Mouse (Mus musculus) limb, embryonic 13.5 days (tissue): ENCODE data around the gene Ercc8. TPM values are rescaled to one million over a fixed set of nuclear protein-coding genes. Genes with fewer than 3 reads are reported as not detected.

Experiments
- ATAC-seq: fragments of 200-750 bp; cut with Nextera tagmentation; 2 replicates; pipeline ENCODE4 v1.8.0; 2017; ENCODE audit warnings: low read depth, moderate number of reproducible peaks, moderate TSS enrichment; ENCODE audit not compliant: low FRiP score
- H3K27ac ChIP-seq: fragments of 300-500 bp; sonication (generic); 2 replicates; pipeline ENCODE4 v1.5.1; 2015; ENCODE audit warnings: inconsistent platforms, mild to moderate bottlenecking, moderate library complexity
- H3K27me3 ChIP-seq: fragments of 300-500 bp; sonication (generic); 2 replicates; pipeline ENCODE4 v1.6.1; 2015; ENCODE audit warnings: mild to moderate bottlenecking, inconsistent platforms
- H3K36me3 ChIP-seq: fragments of 300-500 bp; sonication (generic); 2 replicates; pipeline ENCODE4 v1.6.1; 2015; ENCODE audit warnings: inconsistent platforms, mild to moderate bottlenecking, moderate library complexity
- H3K4me1 ChIP-seq: fragments of 300-500 bp; sonication (generic); 2 replicates; pipeline ENCODE4 v1.6.1; 2015; ENCODE audit warnings: inconsistent platforms
- H3K4me2 ChIP-seq: fragments of 300-500 bp; sonication (generic); replicated peaks from 2 replicates; pipeline ENCODE4 v1.6.1; 2015; ENCODE audit warnings: inconsistent platforms, mild to moderate bottlenecking, moderate library complexity
- H3K4me3 ChIP-seq: fragments of 300-500 bp; sonication (generic); 2 replicates; pipeline ENCODE4 v1.5.1; 2015; ENCODE audit warnings: moderate library complexity, mild to moderate bottlenecking, inconsistent platforms
- H3K9ac ChIP-seq: fragments of 300-500 bp; sonication (generic); 2 replicates; pipeline ENCODE4 v1.6.1; 2015; ENCODE audit warnings: mild to moderate bottlenecking, inconsistent platforms
- H3K9me3 ChIP-seq: fragments of 300-500 bp; sonication (generic); 2 replicates; pipeline ENCODE4 v1.6.1; 2016; ENCODE audit warnings: inconsistent platforms
- WGBS: fragments of 180-500 bp; shearing (Covaris S2); methylation state at CpG from one replicate; pipeline ENCODE4 v1.1.7; 2015; 5-methylcytosine and 5-hydroxymethylcytosine counted together
- polyA plus RNA-seq: library from polyadenylated mRNA; unstranded; fragments of >200 nt; fragmentation: Nextera tagmentation; extraction: Ambion mirVana; gene quantifications from 2 replicates; pipeline ENCODE4 v1.2.1, GENCODE M21; 2015

Ercc8 gene
- 21.2 and 22.4 TPM in 2 replicates for polyA plus RNA-seq

DNA sequence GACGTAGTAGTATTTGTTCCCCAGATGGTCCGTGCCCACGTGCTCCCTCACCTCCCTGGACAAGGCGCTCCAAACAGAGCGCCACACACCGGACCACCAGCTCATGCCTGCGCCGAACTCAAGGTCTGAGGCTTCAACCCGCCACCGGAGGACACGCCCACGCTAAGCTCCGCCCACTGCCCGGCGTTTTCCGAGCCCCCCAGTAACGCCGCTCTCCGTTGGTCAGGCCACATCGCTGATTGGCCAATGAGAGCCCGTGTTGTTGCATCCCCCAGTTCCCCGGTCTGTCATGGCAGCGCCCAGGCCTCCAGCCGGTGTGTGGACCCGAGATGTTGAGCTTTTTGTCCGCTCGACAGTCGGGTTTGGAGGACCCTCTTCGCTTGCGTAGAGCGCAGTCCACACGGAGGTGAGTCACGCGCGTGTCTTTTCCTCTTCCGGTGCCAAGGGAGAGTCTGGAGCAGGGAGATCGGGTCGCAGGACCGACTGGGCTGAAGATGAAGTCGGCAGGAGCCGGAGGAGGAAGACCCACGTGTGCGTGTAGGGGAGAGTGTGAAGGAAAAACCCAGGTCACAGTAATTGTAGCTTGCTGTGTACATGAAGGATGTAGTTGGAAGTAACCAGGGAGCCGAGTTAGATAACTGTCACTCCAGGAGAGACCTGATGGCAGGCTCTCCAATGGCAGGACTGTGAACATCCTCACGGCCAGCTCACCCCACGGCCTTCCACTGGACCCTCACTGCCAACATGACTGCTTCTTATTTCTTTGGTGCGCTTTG, at the start of gene Ercc8, which contains the start of gene Ndufaf2:
Gene Ercc8, plus strand, starts transcription at position 267 of the 776 bp plus-strand sequence.
Gene Ndufaf2, minus strand, starts transcription at position 159 of the 776 bp plus-strand sequence.
- Histone ChIP-seq H3K9me3 (no peaks in the 10 kb centered on the region), H3K4me2 (peak within 1 kb of the TSS; percentile 91), H3K36me3 (peaks cover 14% of the 10 kb centered on the region), H3K9ac (peak within 1 kb of the TSS; percentile 81), H3K27ac (no peak within 1 kb of the TSS), H3K4me1 (peaks cover 17% of the 10 kb centered on the region), H3K27me3 (no peaks in the 10 kb centered on the region), H3K4me3 (peak within 1 kb of the TSS; percentile 91)
- ATAC-seq: peak; percentile 98
- WGBS: under 1% methylated on average over 47 of the region's 47 CpGs

DNA sequence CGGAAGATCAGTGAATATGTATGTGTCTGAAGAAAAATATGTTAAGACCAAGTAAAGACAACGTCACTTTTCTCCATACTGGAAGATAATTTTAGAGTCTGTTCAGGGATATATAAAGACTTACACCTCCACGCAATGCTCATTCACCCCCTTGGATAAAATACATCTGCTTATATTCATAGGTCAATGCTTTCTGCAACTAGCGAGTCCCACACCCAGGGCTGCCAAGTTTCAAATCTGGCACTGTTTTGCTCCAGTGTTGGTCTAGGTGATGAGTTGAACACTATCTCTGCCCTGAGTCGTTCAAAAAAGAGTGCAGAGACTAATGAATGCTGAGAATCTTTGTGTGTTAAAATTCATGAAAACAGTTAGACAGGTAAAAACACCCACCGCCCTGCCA, 47.6 kb upstream of the Ercc8 start:
- H3K9me3 ChIP-seq: no peaks in the 10 kb centered on the region
- peaks cover 4% of the 10 kb centered on the region; the same call in 1 of the 2 replicates for H3K4me1 ChIP-seq
- no peak overlapping the region for H3K4me3 ChIP-seq
- 88% methylated on average over 6 of the region's 6 CpGs for WGBS
- H3K4me2 ChIP-seq: no peak overlapping the region
- no peaks in the 10 kb centered on the region for H3K27me3 ChIP-seq
- no peak for ATAC-seq
- no peaks in the 10 kb centered on the region for H3K36me3 ChIP-seq
- no peak overlapping the region for H3K9ac ChIP-seq
- H3K27ac ChIP-seq: no peak overlapping the region

DNA sequence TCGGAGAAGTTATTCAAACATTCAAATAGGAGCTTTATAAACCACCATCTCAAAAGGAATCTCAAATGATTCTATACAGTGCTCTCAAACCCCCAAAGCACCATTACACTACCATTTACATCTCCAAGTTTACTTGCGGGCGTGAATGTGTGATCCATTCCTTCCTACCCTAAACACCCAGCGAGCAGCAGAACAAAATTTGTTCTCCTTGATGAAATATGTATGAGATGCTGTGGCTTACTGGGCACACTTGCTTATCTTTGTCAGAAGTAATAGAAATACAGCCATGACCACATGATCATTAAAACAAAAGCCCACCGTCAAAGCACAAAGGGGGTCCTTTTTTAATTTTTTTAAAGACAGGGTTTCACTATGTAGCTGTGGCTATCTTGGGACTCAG, 45.0 kb upstream of the Ercc8 start:
- WGBS: 91% methylated on average over 5 of the region's 5 CpGs
- H3K9ac ChIP-seq: no peak overlapping the region
- no peaks in the 10 kb centered on the region for H3K4me1 ChIP-seq
- H3K4me2 ChIP-seq: no peak overlapping the region
- H3K27ac ChIP-seq: no peak overlapping the region
- H3K36me3 ChIP-seq: no peaks in the 10 kb centered on the region
- no peaks in the 10 kb centered on the region for H3K9me3 ChIP-seq
- H3K27me3 ChIP-seq: no peaks in the 10 kb centered on the region
- no peak overlapping the region for H3K4me3 ChIP-seq
- no peak for ATAC-seq

DNA sequence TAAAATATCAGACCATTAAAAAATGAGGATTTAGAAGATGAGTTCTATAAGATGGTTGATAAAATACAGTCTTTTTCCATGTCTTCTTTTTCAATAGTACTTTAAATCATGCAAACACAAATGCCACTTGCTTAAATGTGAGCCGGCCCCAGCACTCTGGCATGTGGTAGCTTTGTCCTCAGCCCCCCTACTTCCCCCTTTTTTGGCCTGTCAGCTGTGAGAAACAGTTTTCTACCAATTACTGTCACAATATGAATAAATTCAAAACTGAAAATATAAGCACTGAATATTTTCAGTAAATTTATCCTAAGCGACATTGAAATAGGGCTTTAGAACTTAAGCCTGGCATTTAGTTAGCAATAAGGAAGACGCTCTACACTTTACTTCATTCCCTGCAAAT, 44.3 kb upstream of the Ercc8 start:
- no peak overlapping the region for H3K9ac ChIP-seq
- H3K4me3 ChIP-seq: no peak overlapping the region
- H3K27me3 ChIP-seq: no peaks in the 10 kb centered on the region
- H3K27ac ChIP-seq: no peak overlapping the region
- no peaks in the 10 kb centered on the region for H3K4me1 ChIP-seq
- WGBS: 79% methylated on average over 3 of the region's 3 CpGs
- ATAC-seq: no peak
- H3K36me3 ChIP-seq: no peaks in the 10 kb centered on the region
- H3K9me3 ChIP-seq: no peaks in the 10 kb centered on the region
- H3K4me2 ChIP-seq: no peak overlapping the region

DNA sequence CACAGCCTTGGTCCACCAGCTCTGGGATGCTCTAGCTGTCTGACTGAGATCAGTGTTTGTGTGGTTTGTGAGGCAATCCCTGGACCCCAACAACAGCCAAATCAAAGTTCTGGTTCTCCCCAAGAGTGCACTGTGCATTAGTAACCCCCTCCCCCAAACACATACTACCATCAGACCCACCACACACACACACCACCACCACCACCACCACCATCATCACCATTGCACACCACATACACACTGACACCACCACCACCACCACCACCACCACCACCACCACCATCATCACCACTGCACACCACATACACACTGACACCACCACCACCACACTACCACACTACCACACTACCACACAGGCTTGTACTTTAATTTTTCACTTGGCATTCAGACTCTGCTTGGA, 40.9 kb upstream of the Ercc8 start:
- no peaks in the 10 kb centered on the region for H3K9me3 ChIP-seq
- no peaks in the 10 kb centered on the region for H3K4me1 ChIP-seq
- no peak overlapping the region for H3K9ac ChIP-seq
- no peaks in the 10 kb centered on the region; the same call in 1 of the 2 replicates for H3K36me3 ChIP-seq
- no peak overlapping the region for H3K27ac ChIP-seq
- H3K27me3 ChIP-seq: no peaks in the 10 kb centered on the region
- no peak overlapping the region for H3K4me3 ChIP-seq
- H3K4me2 ChIP-seq: no peak overlapping the region
- no peak for ATAC-seq

DNA sequence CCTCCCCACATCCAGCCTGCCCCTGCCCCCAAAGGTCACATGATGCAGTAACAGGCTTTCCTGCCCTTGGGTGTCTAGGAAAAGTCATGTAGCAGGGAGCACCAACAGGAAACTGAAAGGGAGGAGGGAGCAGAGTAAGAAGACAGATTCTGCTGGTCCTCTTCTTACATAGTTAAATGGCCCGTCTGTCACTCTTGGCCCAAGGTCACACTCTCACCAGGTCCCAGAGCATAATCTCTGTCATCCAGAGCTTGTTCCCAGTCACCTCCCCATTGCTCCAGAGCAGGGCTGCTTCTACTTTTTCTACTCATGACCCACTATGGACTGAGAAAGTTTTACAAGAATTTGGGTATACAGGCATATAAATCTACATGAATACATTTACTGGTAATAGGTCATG, 40.3 kb upstream of the Ercc8 start:
- WGBS: 61% methylated on average over 1 of the region's 1 CpGs
- H3K9ac ChIP-seq: no peak overlapping the region
- no peak for ATAC-seq

DNA sequence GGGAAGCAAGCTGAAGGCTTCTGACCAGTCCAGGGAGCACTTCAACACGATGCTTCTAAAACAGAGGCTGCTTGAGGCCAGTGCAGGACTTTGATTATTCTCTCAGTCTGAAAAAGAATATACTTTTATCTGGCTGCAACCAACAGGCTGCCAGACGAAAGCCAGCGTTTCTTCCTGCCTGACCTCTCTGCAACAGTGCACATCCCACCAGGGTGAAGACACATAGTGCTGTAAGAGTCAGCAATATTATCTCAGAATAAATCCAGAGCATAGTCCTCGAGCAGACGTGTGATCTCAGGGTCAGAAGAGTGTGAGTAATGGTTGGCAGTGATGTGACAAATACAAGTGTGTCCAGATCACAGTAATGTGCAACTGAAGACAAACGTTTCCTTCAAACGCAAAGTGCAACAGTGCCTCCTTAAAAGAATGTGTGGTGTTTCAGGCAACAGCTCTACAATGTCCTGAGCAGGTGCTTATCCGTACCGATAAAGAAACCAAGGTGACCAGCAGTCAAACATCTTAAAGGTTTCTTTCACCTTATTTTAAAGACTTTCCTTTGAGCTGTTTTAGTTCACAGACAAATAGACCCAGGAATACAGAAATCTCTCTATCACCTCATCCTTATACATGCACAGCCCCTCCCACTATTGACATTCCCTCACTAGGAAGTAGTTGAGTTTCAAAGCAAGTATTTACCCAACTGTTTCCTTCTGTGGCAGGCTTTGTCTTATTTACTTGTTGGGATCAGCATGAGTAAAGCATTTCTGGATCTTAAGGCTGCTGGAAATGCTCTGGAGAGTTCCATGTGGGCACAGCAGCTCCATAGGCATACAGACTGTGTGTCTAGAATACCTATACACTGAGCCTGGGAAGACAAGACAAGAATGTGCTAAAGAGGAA, 38.9 kb upstream of the Ercc8 start:
- no peak overlapping the region for H3K9ac ChIP-seq
- H3K4me1 ChIP-seq: peaks cover 9% of the 10 kb centered on the region
- no peak overlapping the region for H3K27ac ChIP-seq
- H3K9me3 ChIP-seq: no peaks in the 10 kb centered on the region
- no peak overlapping the region for H3K4me2 ChIP-seq
- no peaks in the 10 kb centered on the region for H3K27me3 ChIP-seq
- no peaks in the 10 kb centered on the region; the same call in 1 of the 2 replicates for H3K36me3 ChIP-seq
- no peak overlapping the region for H3K4me3 ChIP-seq
- 87% methylated on average over 9 of the region's 9 CpGs for WGBS
- ATAC-seq: no peak

More for the DNA sequence above, 40.3 kb upstream of the Ercc8 start:
- H3K9me3 ChIP-seq: no peaks in the 10 kb centered on the region
- H3K4me2 ChIP-seq: no peak overlapping the region
- H3K4me3 ChIP-seq: no peak overlapping the region
- H3K36me3 ChIP-seq: no peaks in the 10 kb centered on the region; the same call in 1 of the 2 replicates
- H3K4me1 ChIP-seq: peaks cover 3% of the 10 kb centered on the region
- H3K27me3 ChIP-seq: no peaks in the 10 kb centered on the region
- no peak overlapping the region for H3K27ac ChIP-seq

DNA sequence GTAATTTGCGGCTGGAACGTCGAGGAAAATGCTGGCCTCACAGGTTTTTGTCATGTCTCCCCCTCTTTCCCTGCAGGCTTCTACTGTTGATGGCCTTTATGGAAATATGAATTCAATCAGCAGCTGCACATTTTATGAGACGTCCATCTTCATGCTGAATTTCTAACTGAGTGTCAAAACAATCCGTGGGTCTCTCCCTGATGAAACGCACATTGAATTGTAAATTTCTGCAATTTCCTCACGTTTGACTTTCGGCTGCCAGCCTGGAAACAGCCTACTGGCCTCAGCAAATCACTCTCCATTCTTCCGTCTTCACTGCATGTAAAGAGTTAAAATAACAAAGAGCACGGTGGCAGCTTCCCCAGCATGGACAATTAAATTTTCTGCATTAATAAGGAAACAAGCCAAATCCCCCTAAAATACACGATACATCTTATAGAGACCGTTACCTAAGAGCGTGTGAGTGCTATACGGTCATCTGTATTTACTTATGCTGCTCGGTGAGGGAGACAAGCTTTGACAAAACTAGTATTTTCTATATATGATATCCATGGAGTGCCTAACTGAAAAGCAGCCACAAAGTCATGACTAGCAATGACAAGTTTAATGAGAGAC, 35.3 kb upstream of the Ercc8 start:
- H3K27me3 ChIP-seq: no peaks in the 10 kb centered on the region
- ATAC-seq: no peak
- WGBS: 36% methylated on average over 15 of the region's 15 CpGs
- no peaks in the 10 kb centered on the region; the same call in 1 of the 2 replicates for H3K36me3 ChIP-seq
- no peak overlapping the region for H3K4me3 ChIP-seq
- peaks cover 11% of the 10 kb centered on the region for H3K4me1 ChIP-seq
- no peaks in the 10 kb centered on the region for H3K9me3 ChIP-seq
- H3K27ac ChIP-seq: no peak overlapping the region
- no peak overlapping the region for H3K9ac ChIP-seq
- peak overlapping the region; percentile 25; the same call in 1 of the 2 replicates for H3K4me2 ChIP-seq

DNA sequence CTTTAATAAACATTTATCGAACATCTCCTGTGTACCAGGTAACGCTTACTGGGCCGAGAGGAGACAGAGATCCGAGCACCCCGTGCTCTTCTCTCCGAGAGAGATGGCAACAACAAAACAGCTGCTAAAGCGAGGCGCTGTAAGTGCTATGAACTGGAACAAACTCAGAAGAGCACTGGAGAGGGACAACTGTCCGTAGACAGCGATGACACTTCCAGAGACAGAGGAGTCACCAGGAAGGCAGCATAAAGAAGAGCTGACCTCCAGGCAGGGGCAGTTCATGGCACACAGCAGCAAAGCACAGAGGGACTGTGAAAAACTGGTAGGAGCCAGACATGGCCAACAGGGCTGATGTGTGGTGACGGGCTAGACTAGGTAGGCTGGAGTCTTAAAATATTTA, 34.4 kb upstream of the Ercc8 start:
- Histone ChIP-seq H3K9me3 (no peaks in the 10 kb centered on the region), H3K4me2 (no peak overlapping the region), H3K36me3 (no peaks in the 10 kb centered on the region; the same call in 1 of the 2 replicates), H3K9ac (no peak overlapping the region), H3K27ac (no peak overlapping the region), H3K27me3 (no peaks in the 10 kb centered on the region), H3K4me3 (no peak overlapping the region), H3K4me1 (peaks cover 14% of the 10 kb centered on the region)
- ATAC-seq: no peak
- WGBS: 81% methylated on average over 11 of the region's 11 CpGs

DNA sequence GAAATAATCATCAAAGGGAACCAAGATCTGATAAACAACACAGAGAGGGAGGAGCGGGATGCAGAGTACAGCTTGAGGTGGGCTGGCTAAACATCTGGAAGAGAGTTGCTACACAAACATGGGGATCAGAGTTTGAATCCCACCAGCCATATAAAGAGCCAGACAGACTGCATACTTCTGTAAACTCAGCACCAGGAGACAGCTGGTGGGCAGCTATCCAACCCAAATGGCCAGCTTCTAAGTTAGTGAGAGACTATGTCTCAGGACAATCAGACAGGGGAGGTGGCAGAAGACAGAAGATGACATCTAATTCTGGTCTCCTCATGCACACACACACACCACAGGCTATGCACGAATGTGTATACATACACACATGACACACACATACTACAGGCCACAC, 32.3 kb upstream of the Ercc8 start:
- no peak overlapping the region for H3K4me2 ChIP-seq
- H3K4me1 ChIP-seq: peaks cover 17% of the 10 kb centered on the region
- H3K9me3 ChIP-seq: no peaks in the 10 kb centered on the region
- ATAC-seq: no peak
- H3K27ac ChIP-seq: no peak overlapping the region
- 91% methylated on average over 2 of the region's 2 CpGs for WGBS
- no peaks in the 10 kb centered on the region for H3K36me3 ChIP-seq
- H3K4me3 ChIP-seq: no peak overlapping the region
- no peaks in the 10 kb centered on the region for H3K27me3 ChIP-seq
- no peak overlapping the region for H3K9ac ChIP-seq

DNA sequence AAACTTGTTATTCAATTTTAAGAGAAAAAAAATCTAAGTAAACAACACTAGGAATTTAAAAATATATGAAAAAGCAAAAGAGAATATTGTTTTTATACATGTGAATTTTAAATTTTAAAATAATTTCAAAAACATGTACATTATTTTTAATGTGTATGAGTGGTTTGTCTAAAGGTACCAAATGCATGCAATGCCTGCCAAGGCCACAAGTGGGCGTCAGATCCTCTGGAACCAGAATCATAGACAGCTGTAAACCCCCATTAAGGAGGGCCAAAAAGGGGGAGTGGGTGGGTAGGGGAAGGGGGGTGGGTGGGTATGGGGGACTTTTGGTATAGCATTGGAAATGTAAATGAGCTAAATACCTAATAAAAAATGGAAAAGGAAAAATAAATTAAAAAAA, 31.4 kb upstream of the Ercc8 start:
- no peak overlapping the region for H3K27ac ChIP-seq
- no peak overlapping the region for H3K4me2 ChIP-seq
- no peak overlapping the region for H3K4me3 ChIP-seq
- H3K36me3 ChIP-seq: no peaks in the 10 kb centered on the region
- H3K9me3 ChIP-seq: no peaks in the 10 kb centered on the region
- no peaks in the 10 kb centered on the region for H3K27me3 ChIP-seq
- H3K4me1 ChIP-seq: peaks cover 19% of the 10 kb centered on the region
- H3K9ac ChIP-seq: no peak overlapping the region
- ATAC-seq: no peak
- WGBS: 4% methylated on average over 1 of the region's 1 CpGs

DNA sequence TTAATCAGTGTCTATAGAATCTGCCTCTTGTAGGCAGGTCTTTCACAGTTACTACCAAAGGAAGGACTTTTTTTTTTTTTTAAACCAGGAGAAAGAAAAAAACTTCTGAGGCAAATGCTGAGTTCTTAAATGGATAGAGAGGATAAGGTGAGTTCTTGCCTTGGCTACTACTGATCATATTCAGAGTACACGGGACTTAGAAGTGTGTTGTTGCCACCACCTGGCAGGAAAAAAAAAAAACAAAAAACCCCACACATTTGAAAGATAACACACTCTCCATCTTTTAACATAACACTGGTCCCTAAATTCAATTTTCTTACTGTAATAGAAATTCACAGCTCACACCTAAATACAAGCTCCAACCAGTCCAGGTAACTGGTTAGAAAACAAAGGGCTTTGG, 30.6 kb upstream of the Ercc8 start:
- no peak overlapping the region for H3K27ac ChIP-seq
- no peaks in the 10 kb centered on the region for H3K27me3 ChIP-seq
- no peak for ATAC-seq
- peaks cover 25% of the 10 kb centered on the region for H3K4me1 ChIP-seq
- no peak overlapping the region for H3K9ac ChIP-seq
- no peak overlapping the region for H3K4me3 ChIP-seq
- H3K9me3 ChIP-seq: no peaks in the 10 kb centered on the region
- WGBS: 44% methylated on average over 1 of the region's 1 CpGs
- no peak overlapping the region for H3K4me2 ChIP-seq
- no peaks in the 10 kb centered on the region for H3K36me3 ChIP-seq
